Mouse (Mus musculus) embryo, embryonic 11.5 days (tissue): ENCODE data around the gene Pigo.
A peak's percentile ranks its signal among the peaks of the same experiment; 100 is the strongest.

Source experiments
- DNase-seq: peaks from one replicate; pipeline ENCODE4 v3.0.0-alpha.2; 2012; ENCODE audit warnings: low read depth, low spot score

Gene Pigo

GRCm38 (mm10) chr4:43025084-43025960 lies at the start of gene Pigo:
Gene Pigo, minus strand, starts transcription at chr4:43025819.
- peak; percentile 89 for DNase-seq

- no peak for DNase-seq
These were observed 49.3 kb upstream of the Pigo start for GRCm38 (mm10) chr4:43074923-43075322.

GRCm38 (mm10) chr4:43065471-43065870 lies 39.9 kb upstream of the Pigo start:
- DNase-seq = no peak

GRCm38 (mm10) chr4:43060286-43060685 lies 34.7 kb upstream of the Pigo start:
- DNase-seq = no peak

DNA sequence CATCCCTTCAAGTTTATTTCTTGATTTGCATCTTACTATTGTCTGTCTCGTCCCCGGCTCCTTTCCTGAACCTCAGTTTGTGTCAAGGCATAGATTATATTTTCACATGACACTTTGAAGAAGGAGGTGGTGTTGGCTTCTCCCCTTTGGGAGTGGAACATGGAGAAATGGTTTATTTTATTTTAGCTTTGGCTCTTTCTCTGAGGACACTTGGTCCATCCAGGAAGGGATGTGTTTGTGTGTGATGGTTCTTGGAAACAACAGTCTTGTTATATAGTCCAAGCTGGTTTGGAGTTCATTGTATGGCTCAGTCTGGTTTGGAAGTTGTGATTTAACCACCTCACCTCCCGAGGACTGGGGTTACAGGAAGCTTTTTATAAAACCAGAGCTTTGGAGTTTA lies 34.1 kb upstream of the Pigo start:
- no peak for DNase-seq

- DNase-seq = peak; percentile 84
These were observed 33.4 kb upstream of the Pigo start, which contains the start of gene Unc13b for GRCm38 (mm10) chr4:43058753-43059654. Gene Unc13b, plus strand, starts transcription at chr4:43058953.

GRCm38 (mm10) chr4:43058392-43058752 lies 32.8 kb upstream of the Pigo start:
- no peak for DNase-seq

- DNase-seq = no peak
These were observed 32.0 kb upstream of the Pigo start for GRCm38 (mm10) chr4:43057654-43058053.

GRCm38 (mm10) chr4:43052627-43053026 lies 27.0 kb upstream of the Pigo start:
- DNase-seq = peak; percentile 46

- DNase-seq = peak; percentile 73
These were observed 21.6 kb upstream of the Pigo start for GRCm38 (mm10) chr4:43047231-43047630.

GRCm38 (mm10) chr4:43046607-43047006 lies 21.0 kb upstream of the Pigo start:
- DNase-seq = no peak

DNA sequence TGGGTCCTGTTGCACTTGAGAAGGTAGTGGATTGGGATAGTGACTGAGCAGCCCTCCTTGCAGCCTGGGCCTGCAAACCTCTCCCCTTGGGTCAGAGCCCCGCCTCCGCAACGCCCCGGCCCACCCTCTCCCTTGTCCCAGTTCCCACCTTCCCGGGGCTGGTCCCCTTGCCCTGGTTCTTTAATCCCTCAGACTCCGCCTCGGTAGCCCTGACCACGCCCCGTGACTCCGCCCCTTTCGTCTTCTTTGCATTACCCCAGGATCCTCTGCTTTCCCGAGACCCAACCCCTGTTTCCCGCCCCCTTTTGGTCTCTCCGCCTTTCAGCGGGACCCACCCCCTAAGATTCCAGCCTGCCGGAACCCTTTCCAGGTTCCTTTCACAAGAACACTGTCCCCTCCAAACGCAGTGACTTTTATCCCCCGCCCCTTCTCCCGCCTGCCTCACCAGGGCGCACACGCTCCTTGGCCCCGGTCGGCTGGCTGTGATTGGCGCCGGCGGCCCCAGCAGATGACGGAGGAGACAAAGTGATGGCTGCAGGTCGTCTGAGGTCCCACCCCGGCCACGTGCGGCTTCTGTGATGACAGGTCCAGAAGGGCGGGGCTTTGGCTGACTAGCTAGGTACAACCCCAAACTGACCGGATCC lies 20.2 kb upstream of the Pigo start, which contains the start of gene Fam214b:
Gene Fam214b (minus strand): TSS at position 562 of the 644 bp plus-strand sequence.
- peak; percentile 98 for DNase-seq

DNA sequence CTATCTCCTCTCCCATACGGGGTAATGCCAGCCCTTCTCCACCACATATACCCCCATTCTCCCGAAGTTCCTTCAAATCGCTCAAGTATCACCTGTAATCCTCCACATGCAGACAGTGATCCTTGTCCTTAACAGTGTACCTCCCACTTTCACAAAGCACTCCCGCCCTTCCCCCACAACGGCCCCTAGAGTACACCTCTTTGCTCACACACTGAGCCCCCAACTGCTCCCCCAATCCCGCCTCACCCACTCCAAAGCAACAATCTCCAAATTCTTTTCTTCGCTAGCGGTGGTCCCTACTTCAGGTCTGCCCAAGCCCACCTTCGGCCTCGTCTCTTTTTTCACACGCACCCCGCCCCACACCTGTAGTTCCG lies 19.7 kb upstream of the Pigo start:
- DNase-seq = no peak

DNA sequence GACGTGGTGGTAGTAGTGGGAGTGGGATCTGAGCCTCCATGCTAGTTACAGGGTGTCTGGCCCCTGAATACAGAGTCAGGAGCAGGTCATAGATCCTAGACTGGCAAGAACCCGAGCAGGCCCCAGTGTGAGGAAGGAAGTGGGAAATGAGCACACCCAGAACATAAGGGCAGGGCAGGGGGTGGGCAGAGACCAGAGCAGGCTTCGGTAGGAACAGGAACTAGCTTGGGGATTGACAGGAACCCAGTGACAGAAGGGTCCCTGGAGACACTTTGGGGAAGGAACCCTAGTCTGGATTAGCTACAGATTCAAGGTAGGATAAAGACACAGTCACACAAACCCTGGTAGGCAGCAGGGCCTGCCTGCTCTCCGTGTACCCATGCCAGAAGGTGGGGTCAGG lies 19.1 kb upstream of the Pigo start:
- no peak for DNase-seq

GRCm38 (mm10) chr4:43043644-43044357 lies 18.2 kb upstream of the Pigo start:
- peak; percentile 44 for DNase-seq

- DNase-seq = no peak
These were observed 15.4 kb upstream of the Pigo start for GRCm38 (mm10) chr4:43040881-43041547.

GRCm38 (mm10) chr4:43040114-43040572 lies 14.5 kb upstream of the Pigo start:
- DNase-seq = peak; percentile 93

DNA sequence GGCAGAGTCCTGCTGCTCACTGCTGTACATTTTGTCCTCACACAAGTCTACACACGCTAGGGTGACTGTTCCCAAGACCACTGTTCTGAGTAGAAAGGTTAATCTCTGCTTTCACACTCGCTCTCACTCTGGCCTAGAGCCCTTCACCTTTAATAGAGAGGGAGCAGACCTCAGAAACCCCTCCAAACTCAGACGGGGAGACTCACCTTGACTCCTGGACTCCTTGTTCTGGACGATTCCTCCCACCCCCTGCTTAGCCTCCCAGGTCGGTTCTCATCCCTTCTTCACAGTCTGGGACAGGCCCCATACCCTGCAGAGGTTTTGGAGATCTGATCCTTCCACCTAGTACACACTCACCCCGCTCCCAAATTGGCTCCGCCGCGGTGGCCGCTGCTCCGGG lies 14.0 kb upstream of the Pigo start:
- DNase-seq = no peak

DNA sequence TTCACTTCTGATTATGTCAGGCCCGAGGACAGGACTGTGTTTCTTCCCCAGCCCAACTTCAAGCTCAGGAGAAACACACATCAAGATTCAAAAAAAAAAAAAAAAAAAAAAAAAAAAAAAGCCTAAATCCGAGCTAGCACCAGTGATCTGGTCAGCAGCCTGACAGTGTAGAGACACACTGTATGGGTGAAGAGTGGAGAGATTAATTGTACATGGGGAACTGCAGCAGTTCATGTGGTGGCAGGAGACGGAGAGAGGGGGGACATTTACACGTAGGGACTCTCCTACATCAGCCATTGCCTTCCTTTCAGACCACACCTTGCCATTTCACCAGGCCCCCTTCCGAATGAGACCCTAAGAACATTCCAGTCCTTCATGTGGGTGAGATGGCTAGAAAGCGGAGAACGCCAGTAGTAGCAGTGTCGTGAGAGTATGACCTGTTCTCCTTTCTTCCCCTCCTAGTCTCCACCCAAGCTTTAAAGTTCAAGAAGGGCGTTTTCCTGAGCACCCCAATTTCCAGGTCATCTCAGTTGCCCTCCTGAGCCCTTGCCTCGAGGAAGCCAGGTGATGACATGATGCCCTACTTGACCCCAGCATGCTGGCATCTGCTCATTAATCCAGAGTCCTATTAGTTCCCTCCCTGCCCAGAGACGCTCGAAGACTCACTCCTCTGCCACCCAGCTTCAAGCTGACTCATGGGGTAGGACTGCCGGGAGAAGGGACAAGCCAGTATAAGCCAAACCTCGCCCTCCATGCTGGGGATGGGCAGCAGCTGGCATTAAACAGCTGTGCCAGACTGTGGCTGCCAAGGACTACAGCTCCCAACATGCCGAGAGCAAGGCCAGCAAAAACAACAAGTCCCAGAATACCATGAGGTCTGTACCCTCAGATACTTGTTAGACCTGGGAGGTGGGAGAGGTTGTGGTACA lies 13.2 kb upstream of the Pigo start:
- no peak for DNase-seq
